Mouse (Mus musculus) heart, postnatal 0 days (tissue): ENCODE measurements at regions not wholly inside any gene's neighbourhood (a gene's known extent, or its start where the extent isn't known, plus 50 kb on each side); places are given as distances from the start of the nearest gene placed in this dataset.

Source experiments
- CTCF ChIP-seq: IDR thresholded peaks from 2 replicates; pipeline ENCODE4 v1.5.1; 2016; ENCODE audit warnings: antibody characterized with exemption, control low read depth, low read depth
- EP300 ChIP-seq: IDR thresholded peaks from 2 replicates; pipeline ENCODE4 v1.6.1; 2016; ENCODE audit warnings: antibody characterized with exemption, low read depth

DNA sequence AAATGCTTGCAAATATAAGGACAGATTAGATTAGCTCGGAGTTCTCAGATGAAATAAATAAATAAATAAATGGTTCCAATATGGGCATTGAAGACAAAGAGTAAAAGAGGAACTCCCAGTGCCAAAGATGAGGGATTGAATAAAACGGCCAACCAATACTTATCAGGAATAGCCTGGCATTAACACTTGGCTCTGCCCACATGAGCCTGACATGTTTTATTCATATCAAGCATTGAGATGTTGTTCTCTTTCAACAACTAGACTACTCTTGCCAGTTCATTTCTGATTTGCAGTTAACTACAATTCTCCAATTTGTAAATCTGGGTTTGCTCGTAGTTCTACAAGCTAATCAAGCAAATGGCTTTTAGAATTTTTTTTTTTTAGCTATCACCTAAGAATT is 546.4 kb downstream of the Efnb2 start:
- TF ChIP-seq CTCF (no peak), EP300 (no peak)
